Mouse (Mus musculus): ENCODE data around the gene Sik3. TPM values are rescaled to one million over a fixed set of nuclear protein-coding genes. Genes with fewer than 3 reads are reported as not detected.

Gene Sik3
- total RNA-seq, 2 experiments from 2014 or later, result 38.0 to 41.1 TPM

DNA sequence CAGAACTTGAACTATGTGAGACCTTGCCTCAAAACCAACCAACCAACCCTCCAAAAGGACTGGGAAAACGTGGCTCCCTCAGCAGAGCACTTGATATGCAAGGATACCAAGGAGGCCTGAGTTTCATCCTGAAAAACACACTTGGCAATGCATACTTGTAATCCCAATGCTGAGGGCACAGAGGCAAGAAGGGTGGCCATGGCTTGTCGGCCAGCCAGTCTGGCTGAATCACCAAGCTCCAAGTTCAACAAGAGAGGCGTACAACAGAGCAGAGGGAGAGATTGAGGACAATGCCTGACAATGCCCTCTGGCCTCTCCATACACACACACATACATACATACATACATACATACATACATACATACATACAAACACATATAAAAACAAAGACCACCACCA is 8.1 kb upstream of the Sik3 start:
- intact Hi-C loops (cut with DNase I), result no loop called here
- H3K27ac ChIP-seq, result no peak overlapping the region
- H3K4me3 ChIP-seq, result no peak overlapping the region
- DNase-seq, result no peak
- no peak for TF ChIP-seq CTCF (IDR thresholded peaks at IDR 0.05)

DNA sequence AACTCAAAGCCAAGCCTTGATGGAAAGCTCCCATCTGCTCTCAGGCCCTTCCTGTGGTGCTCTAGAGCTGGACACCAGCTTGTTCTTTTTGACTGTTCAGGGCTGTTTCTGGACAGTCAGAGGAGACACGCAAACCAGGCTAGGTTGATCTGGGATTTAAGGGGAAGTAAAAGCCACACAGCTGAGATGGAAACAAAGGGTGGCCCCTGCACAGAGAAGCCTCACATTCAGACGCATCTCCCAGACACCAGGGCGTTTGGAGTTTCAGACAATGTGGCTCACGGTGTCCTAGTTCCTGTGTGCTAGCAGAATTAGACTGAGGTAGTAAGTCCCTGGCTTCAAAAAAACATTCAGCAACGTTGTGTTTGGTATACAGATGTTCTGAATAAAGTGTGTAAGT is 6.4 kb upstream of the Sik3 start:
- intact Hi-C loops (cut with DNase I), result no loop called here
- no peak for TF ChIP-seq CTCF (IDR thresholded peaks at IDR 0.05)
- H3K4me3 ChIP-seq, result no peak overlapping the region
- no peak overlapping the region for H3K27ac ChIP-seq
- no peak for DNase-seq

DNA sequence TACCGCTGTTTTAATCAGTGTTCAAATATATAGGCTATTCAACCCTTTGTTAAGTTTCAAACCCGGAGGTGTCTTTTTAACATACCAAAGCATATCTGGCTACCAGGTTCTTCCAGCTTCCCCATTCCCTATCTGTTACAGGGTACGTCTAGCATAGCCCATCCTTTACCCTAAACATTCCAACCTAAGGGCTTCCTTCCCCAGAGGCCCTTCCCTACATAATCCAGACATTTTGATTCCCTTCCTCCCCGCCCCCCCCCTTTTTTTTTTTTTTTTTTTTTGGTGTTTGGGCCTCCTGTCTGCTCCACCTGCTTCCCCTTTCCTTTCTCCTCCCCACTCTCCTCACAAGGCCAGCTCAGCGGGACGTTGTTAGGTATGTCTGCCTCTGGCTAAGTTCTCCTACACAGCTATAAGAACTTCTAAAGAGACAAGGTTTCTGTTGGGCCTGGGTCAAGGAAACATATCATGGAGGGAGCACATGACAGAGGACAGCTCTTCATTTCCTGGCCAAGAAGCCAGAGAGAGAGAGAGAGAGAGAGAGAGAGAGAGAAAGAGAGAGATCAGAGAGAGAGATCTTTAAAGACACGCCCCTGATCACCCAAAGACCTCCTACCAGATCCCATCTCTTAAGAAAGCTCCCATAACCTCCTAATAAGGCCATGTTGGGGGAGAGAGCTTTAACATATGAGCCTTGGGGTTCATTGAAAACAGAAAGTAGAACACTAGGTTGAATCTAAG is 3.5 kb upstream of the Sik3 start:
- no peak for TF ChIP-seq CTCF (IDR thresholded peaks at IDR 0.05)
- H3K27ac ChIP-seq, result no peak overlapping the region

DNA sequence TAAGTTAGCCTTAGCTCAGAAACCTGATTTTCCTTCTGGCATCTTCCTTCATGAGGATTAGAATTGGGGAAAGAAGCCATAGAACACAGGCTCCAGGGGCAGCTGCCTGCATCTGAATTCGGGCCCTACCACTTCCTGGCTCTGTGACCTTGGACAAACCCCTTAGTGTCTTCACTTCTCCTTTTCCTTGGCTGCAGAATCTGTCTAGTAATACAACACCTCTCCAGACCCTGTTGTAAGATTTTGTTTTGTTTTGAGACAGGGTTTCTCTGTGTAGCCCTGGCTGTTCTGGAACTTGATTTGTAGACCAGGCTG is 3.0 kb upstream of the Sik3 start:
- intact Hi-C loops (cut with DNase I), result no loop called here
- H3K27ac ChIP-seq, result no peak overlapping the region
- no peak for DNase-seq
- no peak for TF ChIP-seq CTCF (IDR thresholded peaks at IDR 0.05)
- H3K4me3 ChIP-seq, result no peak overlapping the region

More for the DNA sequence above, 3.5 kb upstream of the Sik3 start:
- DNase-seq, result no peak
- intact Hi-C loops (cut with DNase I), result no loop called here
- H3K4me3 ChIP-seq, result no peak overlapping the region

DNA sequence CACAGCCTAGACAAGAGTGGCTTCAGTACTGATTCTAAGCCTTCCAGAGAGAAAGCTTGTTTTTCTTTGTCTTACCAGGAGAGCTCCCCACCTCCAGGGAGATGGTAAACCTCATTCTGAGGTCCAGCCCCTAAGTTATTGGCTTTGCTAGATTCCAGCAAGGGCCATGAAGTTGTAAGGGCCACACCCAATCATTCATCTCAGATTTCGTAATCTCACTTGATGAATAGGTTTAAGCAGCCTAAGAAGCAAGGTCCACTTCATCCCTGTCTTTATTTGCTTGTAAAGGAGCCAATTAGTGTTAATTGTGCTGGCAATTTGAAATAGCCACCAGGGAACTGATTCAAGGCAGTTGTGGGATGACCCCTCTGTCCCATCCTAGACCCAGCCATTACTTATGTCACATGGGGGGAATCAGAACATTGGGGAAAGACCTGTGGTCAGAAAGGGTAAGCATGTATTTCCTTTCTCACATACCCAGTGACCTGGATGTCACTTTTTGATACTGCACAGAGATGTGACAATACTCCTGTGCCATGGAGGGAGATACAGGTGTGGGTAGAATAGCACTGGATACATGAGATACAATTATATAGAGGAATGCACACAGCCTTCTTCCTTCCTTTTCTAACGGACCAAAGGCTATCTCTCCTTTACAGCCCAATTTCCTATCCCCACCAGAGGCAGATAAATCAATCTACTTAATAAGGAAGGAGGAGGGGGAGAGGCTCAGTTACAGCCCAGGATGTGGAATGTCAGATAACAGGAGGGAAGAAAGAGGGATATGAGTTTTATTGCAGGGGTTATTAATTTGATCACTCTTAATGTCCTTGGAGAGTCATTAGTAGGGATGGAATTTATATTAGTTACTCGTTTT is 1.3 kb upstream of the Sik3 start:
- intact Hi-C loops (cut with DNase I), result loop anchor here (5.0 kb wide), 1 partner anchor 71 kb away; no protein-coding TSS in a partner anchor
- Histone ChIP-seq H3K4me3 (peak overlapping the region; percentile 100), H3K27ac (peak overlapping the region; percentile 99)
- DNase-seq, result no peak
- no peak for TF ChIP-seq CTCF (IDR thresholded peaks at IDR 0.05)

DNA sequence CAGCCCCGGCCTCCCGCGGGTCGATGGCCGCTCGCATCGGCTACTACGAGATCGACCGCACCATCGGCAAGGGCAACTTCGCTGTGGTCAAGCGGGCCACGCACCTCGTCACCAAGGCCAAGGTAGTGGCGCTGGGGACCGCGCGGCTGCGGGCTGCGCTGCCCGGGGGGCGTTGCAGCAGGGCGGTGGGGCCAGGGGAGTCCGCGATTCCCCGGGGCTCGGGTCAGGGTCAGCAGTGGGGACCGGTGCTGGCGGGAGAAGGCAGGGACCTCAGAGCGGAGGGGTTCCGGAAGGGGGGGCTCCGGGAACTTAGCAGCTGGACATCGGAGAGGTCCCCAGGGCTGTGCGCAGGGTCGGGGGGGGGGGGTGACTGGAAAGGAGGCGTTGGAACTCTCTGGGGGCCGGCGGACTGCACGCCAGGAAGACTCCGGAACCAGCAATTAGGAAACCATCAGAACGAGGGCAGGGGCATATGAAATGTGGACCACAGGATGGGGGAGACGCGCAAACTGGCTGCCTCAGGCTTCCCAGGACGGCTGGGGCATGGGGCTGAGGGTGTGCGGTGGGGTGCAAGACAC is 478 bp downstream of the Sik3 start:
- intact Hi-C loops (cut with DNase I), result loop anchor here (5.0 kb wide), 1 partner anchor 69 kb away; no protein-coding TSS in a partner anchor
- peak overlapping the region; percentile 100 for H3K4me3 ChIP-seq
- TF ChIP-seq CTCF (IDR thresholded peaks at IDR 0.05), result no peak
- no peak for DNase-seq
- H3K27ac ChIP-seq, result peak overlapping the region; percentile 99

DNA sequence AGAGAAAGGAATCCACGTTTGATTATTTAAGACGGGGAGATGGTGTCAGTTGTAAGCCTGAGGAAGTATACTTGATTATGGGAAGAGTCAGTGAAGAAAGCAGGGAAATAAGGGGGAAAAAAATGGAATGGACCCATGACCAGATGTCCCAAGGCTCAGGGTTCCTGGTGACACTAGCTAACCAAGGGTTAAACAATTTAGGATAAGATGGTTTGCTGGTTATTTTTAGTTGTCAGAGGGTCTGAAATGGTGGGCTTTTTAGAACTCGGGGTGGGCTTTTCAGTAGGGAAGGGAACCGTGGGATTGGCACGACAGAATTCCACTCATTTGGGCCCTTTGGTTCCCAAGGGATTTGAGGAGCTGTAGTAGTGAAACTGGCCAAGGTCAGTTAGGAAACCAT is 996 bp downstream of the Sik3 start:
- intact Hi-C loops (cut with DNase I), result loop anchor here (5.0 kb wide), 1 partner anchor 69 kb away; no protein-coding TSS in a partner anchor
- Histone ChIP-seq H3K4me3 (peak overlapping the region; percentile 100), H3K27ac (peak overlapping the region; percentile 99)
- no peak for DNase-seq
- no peak for TF ChIP-seq CTCF (IDR thresholded peaks at IDR 0.05)

DNA sequence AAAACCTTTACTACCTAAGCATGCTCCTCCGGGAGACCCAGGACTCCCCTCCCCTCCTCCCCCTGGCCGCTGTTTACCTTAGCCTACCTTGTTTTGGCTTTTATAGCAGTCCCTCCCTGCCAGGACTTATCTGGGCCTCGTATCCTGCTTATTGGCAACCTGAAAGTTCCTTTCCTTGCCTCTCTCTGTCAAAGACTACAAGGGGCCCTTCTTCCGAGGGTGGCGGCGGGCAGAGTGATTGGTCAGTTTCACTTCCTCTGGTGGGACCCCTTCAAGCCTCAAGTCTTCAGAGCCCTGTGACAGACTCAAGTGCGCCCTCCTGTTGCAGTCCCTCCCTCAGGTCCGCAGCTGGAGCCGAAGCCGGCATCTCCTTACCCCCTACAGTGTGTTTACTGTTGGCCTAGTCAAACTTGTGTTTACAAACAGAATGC is 1.6 kb downstream of the Sik3 start:
- Histone ChIP-seq H3K27ac (peak overlapping the region; percentile 99), H3K4me3 (peak overlapping the region; percentile 100)
- DNase-seq, result peak; percentile 59
- intact Hi-C loops (cut with DNase I), result loop anchor here (5.0 kb wide), 1 partner anchor 68 kb away; no protein-coding TSS in a partner anchor
- TF ChIP-seq CTCF (IDR thresholded peaks at IDR 0.05), result peak; percentile 23; the same call in 1 of the 2 replicates

DNA sequence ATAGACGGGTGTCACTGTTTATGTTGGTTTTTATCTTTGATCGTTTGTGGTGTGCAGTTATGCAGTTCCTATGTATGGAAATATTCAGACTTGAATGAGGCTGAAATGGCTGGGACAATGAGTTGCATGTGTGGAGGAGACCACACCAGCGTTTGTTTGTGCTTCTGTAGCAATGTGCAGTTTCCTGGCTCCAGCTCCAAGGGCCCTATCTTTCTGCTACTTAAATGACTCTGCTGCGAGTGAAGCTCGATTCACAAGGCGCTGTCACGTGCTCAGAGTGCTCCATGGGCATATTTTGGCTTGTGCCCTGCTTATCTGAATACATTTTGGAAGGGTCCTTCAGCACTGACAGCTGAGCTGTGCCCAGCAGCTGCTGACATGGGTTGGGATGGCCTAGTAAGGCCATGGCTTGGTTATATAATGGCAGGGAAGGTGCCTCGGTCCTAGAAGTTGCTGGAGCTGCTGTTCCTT is 2.5 kb downstream of the Sik3 start:
- Histone ChIP-seq H3K4me3 (peak overlapping the region; percentile 35), H3K27ac (peak overlapping the region; percentile 99)
- peak; percentile 79 for DNase-seq
- intact Hi-C loops (cut with DNase I), result loop anchor here (5.0 kb wide), 1 partner anchor 57 kb away; no protein-coding TSS in a partner anchor
- TF ChIP-seq CTCF (IDR thresholded peaks at IDR 0.05), result 0 out of 2 replicates have a peak, but pooled peaks have one; percentile 14

DNA sequence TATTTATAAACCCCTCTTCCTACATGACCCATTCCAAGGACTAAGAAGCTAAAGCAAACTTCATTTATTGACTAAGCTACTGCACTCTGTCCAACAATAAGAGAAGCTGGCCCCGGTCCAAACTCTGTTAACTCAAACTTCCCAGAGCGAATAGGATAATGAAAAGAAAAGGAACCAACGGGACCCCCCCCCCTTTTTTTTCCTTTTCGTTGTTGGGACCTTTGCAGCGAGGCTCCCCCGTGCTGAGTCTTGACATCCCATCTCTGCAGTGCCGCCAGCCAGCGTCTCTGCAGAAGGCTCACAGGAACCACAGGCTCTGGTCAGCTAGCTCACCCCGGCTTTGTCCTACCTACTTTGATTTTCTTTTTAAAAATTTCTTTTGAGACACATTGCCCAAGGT is 3.2 kb downstream of the Sik3 start:
- peak overlapping the region; percentile 35 for H3K4me3 ChIP-seq
- peak; percentile 57 for DNase-seq
- no peak for TF ChIP-seq CTCF (IDR thresholded peaks at IDR 0.05)
- intact Hi-C loops (cut with DNase I), result loop anchor here (5.0 kb wide), 1 partner anchor 56 kb away; no protein-coding TSS in a partner anchor
- peak overlapping the region; percentile 99 for H3K27ac ChIP-seq

DNA sequence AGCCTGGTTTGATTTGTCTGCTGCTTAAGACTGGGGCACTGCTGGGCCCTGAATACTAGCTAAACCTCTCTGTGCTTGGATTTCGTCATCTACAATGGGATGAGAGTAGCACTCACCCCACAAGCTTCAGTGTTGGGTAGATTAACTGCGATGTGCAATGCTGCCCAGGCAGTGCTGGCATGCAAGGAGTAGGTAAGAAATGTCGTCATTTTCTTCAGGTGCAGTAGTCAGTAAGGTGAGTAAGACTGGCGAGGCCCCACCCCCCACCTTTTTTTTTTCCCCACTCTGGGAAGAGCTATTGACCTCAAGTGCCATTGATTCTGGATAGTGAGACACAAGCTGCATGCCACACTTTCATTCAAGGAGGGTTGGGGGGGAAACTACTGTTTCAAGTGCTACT is 3.8 kb downstream of the Sik3 start:
- TF ChIP-seq CTCF (IDR thresholded peaks at IDR 0.05), result no peak
- H3K4me3 ChIP-seq, result no peak overlapping the region
- H3K27ac ChIP-seq, result peak overlapping the region; percentile 99; the same call in 1 of the 2 replicates
- intact Hi-C loops (cut with DNase I), result loop anchor here (5.0 kb wide), 1 partner anchor 56 kb away; no protein-coding TSS in a partner anchor
- no peak for DNase-seq

DNA sequence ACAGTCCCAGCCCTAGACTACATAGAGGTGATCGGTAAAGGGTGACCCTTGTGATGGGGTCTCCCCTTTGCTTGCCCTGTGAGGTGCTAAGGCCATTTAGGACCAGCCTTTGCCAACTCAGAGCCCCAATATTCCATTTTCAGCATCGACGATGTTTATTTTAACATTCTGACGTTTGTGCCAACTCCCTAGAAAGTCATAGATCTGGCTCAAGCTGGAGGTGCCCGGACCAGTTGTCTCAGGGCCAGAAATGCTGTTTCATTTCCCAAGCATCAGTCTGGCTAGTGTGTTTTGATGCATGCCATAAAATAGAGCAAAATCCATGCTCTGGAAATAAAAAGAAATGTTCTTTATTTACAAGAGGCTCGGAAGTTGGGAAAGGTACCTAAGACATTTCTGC is 5.7 kb downstream of the Sik3 start:
- no peak for DNase-seq
- no peak for TF ChIP-seq CTCF (IDR thresholded peaks at IDR 0.05)
- H3K27ac ChIP-seq, result no peak overlapping the region
- no peak overlapping the region for H3K4me3 ChIP-seq
- intact Hi-C loops (cut with DNase I), result loop anchor here (2.0 to 5.0 kb wide), 2 partner anchors 40 to 54 kb away; no protein-coding TSS in a partner anchor
